Mouse (Mus musculus) liver, embryonic 15.5 days (tissue): ENCODE measurements around the gene Gm17428. TPM values are rescaled to one million over a fixed set of nuclear protein-coding genes. Genes with fewer than 3 reads are reported as not detected.
"Not testable (repeated sequence)": the region's sequence is repeated elsewhere in the genome, so short reads cannot be mapped to it uniquely, and the experiment has no call there.

Experiments
- ATAC-seq: fragments of 200-750 bp; cut with Nextera tagmentation; 2 replicates; pipeline ENCODE4 v1.8.0; 2017; ENCODE audit warnings: moderate number of reproducible peaks, mild to moderate bottlenecking, moderate library complexity; ENCODE audit not compliant: insufficient read depth
- H3K27ac ChIP-seq: fragments of 300-500 bp; sonication (generic); replicated peaks from 2 replicates; pipeline ENCODE4 v1.5.1; 2015; ENCODE audit warnings: mild to moderate bottlenecking, inconsistent platforms
- H3K27me3 ChIP-seq: fragments of 300-500 bp; sonication (generic); 2 replicates; pipeline ENCODE4 v1.6.1; 2015; ENCODE audit warnings: mild to moderate bottlenecking, inconsistent platforms
- H3K36me3 ChIP-seq: fragments of 300-500 bp; sonication (generic); replicated peaks from 2 replicates; pipeline ENCODE4 v1.6.1; 2015; ENCODE audit warnings: moderate library complexity, mild to moderate bottlenecking, inconsistent platforms
- H3K4me1 ChIP-seq: fragments of 300-500 bp; sonication (generic); replicated peaks from 2 replicates; pipeline ENCODE4 v1.6.1; 2015; ENCODE audit warnings: inconsistent platforms
- H3K4me2 ChIP-seq: fragments of 300-500 bp; sonication (generic); 2 replicates; pipeline ENCODE4 v1.6.1; 2015; ENCODE audit warnings: moderate library complexity, mild to moderate bottlenecking, inconsistent platforms
- H3K4me3 ChIP-seq: fragments of 300-500 bp; sonication (generic); replicated peaks from 2 replicates; pipeline ENCODE4 v1.5.1; 2015; ENCODE audit warnings: mild to moderate bottlenecking, inconsistent platforms
- H3K9ac ChIP-seq: fragments of 300-500 bp; sonication (generic); 2 replicates; pipeline ENCODE4 v1.6.1; 2015; ENCODE audit warnings: moderate library complexity, mild to moderate bottlenecking, inconsistent platforms
- H3K9me3 ChIP-seq: fragments of 300-500 bp; sonication (generic); replicated peaks from 2 replicates; pipeline ENCODE4 v1.6.1; 2016; ENCODE audit warnings: inconsistent platforms
- WGBS: fragments of 180-500 bp; shearing (Covaris S2); methylation state at CpG from one replicate; pipeline ENCODE4 v1.1.7; 2015; ENCODE audit warnings: mixed read lengths; ENCODE audit not compliant: insufficient replicate concordance; 5-methylcytosine and 5-hydroxymethylcytosine counted together
- polyA plus RNA-seq: library from polyadenylated mRNA; unstranded; fragments of >200 nt; fragmentation: Nextera tagmentation; extraction: Ambion mirVana; gene quantifications from 2 replicates; pipeline ENCODE4 v1.2.1, GENCODE M21; 2015

Gene Gm17428
- polyA plus RNA-seq, 1 experiment from 2014 or later: not detected

- H3K4me3 ChIP-seq: no peak within 1 kb of the TSS
- no peak for ATAC-seq
- H3K36me3 ChIP-seq: no peaks in the 10 kb centered on the region
- H3K9me3 ChIP-seq: no peaks in the 10 kb centered on the region
- no peaks in the 10 kb centered on the region for H3K4me1 ChIP-seq
- no peak within 1 kb of the TSS for H3K27ac ChIP-seq
- WGBS: 48% methylated on average over 7 of the region's 7 CpGs
- H3K4me2 ChIP-seq: no peak within 1 kb of the TSS
- no peak within 1 kb of the TSS for H3K9ac ChIP-seq
- H3K27me3 ChIP-seq: no peaks in the 10 kb centered on the region
These were observed 10.3 kb upstream of the Gm17428 start, which contains the start of gene Myh6 for GRCm38 (mm10) chr14:54966320-54966977. TSS of gene Myh6 (minus strand) at chr14:54966927.

GRCm38 (mm10) chr14:54967874-54968273, 8.9 kb upstream of the Gm17428 start:
- Histone ChIP-seq H3K9ac (no peak overlapping the region), H3K27me3 (no peaks in the 10 kb centered on the region), H3K4me2 (no peak overlapping the region), H3K36me3 (no peaks in the 10 kb centered on the region), H3K27ac (no peak overlapping the region), H3K4me1 (no peaks in the 10 kb centered on the region), H3K4me3 (no peak overlapping the region), H3K9me3 (no peaks in the 10 kb centered on the region)
- no peak for ATAC-seq
- WGBS: 58% methylated on average over 3 of the region's 3 CpGs

- no peak for ATAC-seq
- H3K4me1 ChIP-seq: no peaks in the 10 kb centered on the region
These were observed 8.4 kb upstream of the Gm17428 start for GRCm38 (mm10) chr14:54968344-54968743.

GRCm38 (mm10) chr14:54972786-54973185, 3.9 kb upstream of the Gm17428 start:
- H3K4me1 ChIP-seq, H3K27ac ChIP-seq: not testable (repeated sequence)
- WGBS: 73% methylated on average over 11 of the region's 11 CpGs

More at GRCm38 (mm10) chr14:54968344-54968743, 8.4 kb upstream of the Gm17428 start:
- Histone ChIP-seq H3K36me3 (no peaks in the 10 kb centered on the region), H3K27me3 (no peaks in the 10 kb centered on the region), H3K4me3 (no peak overlapping the region), H3K9me3 (no peaks in the 10 kb centered on the region), H3K9ac (no peak overlapping the region), H3K27ac (no peak overlapping the region), H3K4me2 (no peak overlapping the region)

GRCm38 (mm10) chr14:54974068-54974791, 2.5 kb upstream of the Gm17428 start:
- no peak for ATAC-seq
- Histone ChIP-seq H3K36me3 (no peaks in the 10 kb centered on the region), H3K27ac (no peak overlapping the region), H3K9me3 (no peaks in the 10 kb centered on the region), H3K4me3 (no peak overlapping the region), H3K9ac (no peak overlapping the region), H3K4me1 (no peaks in the 10 kb centered on the region), H3K27me3 (no peaks in the 10 kb centered on the region), H3K4me2 (no peak overlapping the region)
- WGBS: 63% methylated on average over 6 of the region's 6 CpGs

More at GRCm38 (mm10) chr14:54972786-54973185, 3.9 kb upstream of the Gm17428 start:
- H3K4me2 ChIP-seq, ATAC-seq, H3K36me3 ChIP-seq, H3K27me3 ChIP-seq, H3K9ac ChIP-seq, H3K9me3 ChIP-seq, H3K4me3 ChIP-seq: not testable (repeated sequence)

GRCm38 (mm10) chr14:54978664-54979063, 1.9 kb downstream of the Gm17428 start:
- Histone ChIP-seq H3K27ac (no peak overlapping the region), H3K36me3 (no peaks in the 10 kb centered on the region), H3K4me1 (no peaks in the 10 kb centered on the region), H3K27me3 (no peaks in the 10 kb centered on the region), H3K4me3 (no peak overlapping the region), H3K9ac (no peak overlapping the region), H3K4me2 (no peak overlapping the region), H3K9me3 (no peaks in the 10 kb centered on the region)
- no peak for ATAC-seq
- WGBS: 81% methylated on average over 8 of the region's 8 CpGs

GRCm38 (mm10) chr14:54981934-54982333, 5.2 kb downstream of the Gm17428 start:
- no peaks in the 10 kb centered on the region for H3K9me3 ChIP-seq
- no peak overlapping the region for H3K27ac ChIP-seq
- 80% methylated on average over 7 of the region's 7 CpGs for WGBS

GRCm38 (mm10) chr14:54988350-54988874, 11.7 kb downstream of the Gm17428 start:
- H3K27ac ChIP-seq, H3K36me3 ChIP-seq, H3K4me1 ChIP-seq, H3K9me3 ChIP-seq, H3K9ac ChIP-seq, ATAC-seq, H3K4me2 ChIP-seq, H3K4me3 ChIP-seq, H3K27me3 ChIP-seq: not testable (repeated sequence)
- 74% methylated on average over 9 of the region's 9 CpGs for WGBS

More at GRCm38 (mm10) chr14:54981934-54982333, 5.2 kb downstream of the Gm17428 start:
- Histone ChIP-seq H3K27me3 (no peaks in the 10 kb centered on the region), H3K4me2 (no peak overlapping the region), H3K4me3 (no peak overlapping the region), H3K9ac (no peak overlapping the region), H3K36me3 (no peaks in the 10 kb centered on the region), H3K4me1 (no peaks in the 10 kb centered on the region)
- ATAC-seq: no peak

- no peaks in the 10 kb centered on the region for H3K4me1 ChIP-seq
- no peak overlapping the region for H3K9ac ChIP-seq
- H3K4me2 ChIP-seq: no peak overlapping the region
These were observed 12.1 kb downstream of the Gm17428 start for GRCm38 (mm10) chr14:54988882-54989281.

GRCm38 (mm10) chr14:54989886-54990441, 13.2 kb downstream of the Gm17428 start:
- ATAC-seq: no peak
- Histone ChIP-seq H3K4me3 (no peak overlapping the region), H3K9me3 (no peaks in the 10 kb centered on the region), H3K4me1 (no peaks in the 10 kb centered on the region), H3K36me3 (no peaks in the 10 kb centered on the region), H3K27me3 (no peaks in the 10 kb centered on the region), H3K9ac (no peak overlapping the region), H3K27ac (no peak overlapping the region), H3K4me2 (no peak overlapping the region)
- WGBS: 68% methylated on average over 8 of the region's 8 CpGs

More at GRCm38 (mm10) chr14:54988882-54989281, 12.1 kb downstream of the Gm17428 start:
- Histone ChIP-seq H3K36me3 (no peaks in the 10 kb centered on the region), H3K27ac (no peak overlapping the region), H3K9me3 (no peaks in the 10 kb centered on the region), H3K27me3 (no peaks in the 10 kb centered on the region), H3K4me3 (no peak overlapping the region)
- 67% methylated on average over 13 of the region's 13 CpGs for WGBS
- no peak for ATAC-seq

GRCm38 (mm10) chr14:54992196-54992595, 15.5 kb downstream of the Gm17428 start:
- 68% methylated on average over 10 of the region's 10 CpGs for WGBS
- no peaks in the 10 kb centered on the region; the same call in none of the 2 replicates for H3K27me3 ChIP-seq
- no peaks in the 10 kb centered on the region for H3K4me1 ChIP-seq
- no peak overlapping the region for H3K27ac ChIP-seq
- H3K9ac ChIP-seq: no peak overlapping the region
- H3K4me2 ChIP-seq: no peak overlapping the region
- no peak for ATAC-seq
- no peaks in the 10 kb centered on the region for H3K9me3 ChIP-seq
- no peak overlapping the region for H3K4me3 ChIP-seq
- H3K36me3 ChIP-seq: no peaks in the 10 kb centered on the region
